Mouse (Mus musculus) CH12.LX (cell line): ENCODE data around the gene Muc13. TPM values are rescaled to one million over a fixed set of nuclear protein-coding genes. Genes with fewer than 3 reads are reported as not detected.

ENCODE experiments used
- DNase-seq: peaks from one replicate; pipeline ENCODE4 v3.0.0-alpha.2; 2013; ENCODE audit errors: extremely low read depth
- H3K27ac ChIP-seq: 2 replicates; pipeline ENCODE4 v1.5.1; 2012; ENCODE audit warnings: low read depth, mild to moderate bottlenecking, control low read depth, moderate library complexity; ENCODE audit not compliant: insufficient read depth
- H3K27me3 ChIP-seq: replicated peaks from 2 replicates; pipeline ENCODE3; 2012; ENCODE audit warnings: inconsistent platforms
- H3K36me3 ChIP-seq, 2 experiments: replicated peaks in 1 of 2; 2 replicates each; pipeline versions ENCODE3 to v1.6.1; 2012; ENCODE audit warnings: inconsistent platforms in 1 of 2, low read length in 1 of 2, mild to moderate bottlenecking in 1 of 2, mixed read lengths in 1 of 2, moderate library complexity in 1 of 2; ENCODE audit not compliant: control insufficient read depth in 1 of 2, insufficient read depth in 1 of 2
- H3K4me1 ChIP-seq, 2 experiments: 2 replicates each; pipeline ENCODE4 v1.6.1; 2012; ENCODE audit warnings: inconsistent platforms in 1 of 2, moderate library complexity in 1 of 2; ENCODE audit not compliant: insufficient read depth in 2 of 2, control insufficient read depth in 1 of 2
- H3K4me2 ChIP-seq: 2 replicates; pipeline ENCODE4 v1.6.1; 2012; ENCODE audit warnings: low read depth, mild to moderate bottlenecking, control low read depth; ENCODE audit not compliant: poor library complexity, insufficient read depth, severe bottlenecking
- H3K4me3 ChIP-seq, 3 experiments: fragments of 150-350 bp in 1 of 3; sonication (generic) in 1 of 3; replicated peaks in 1 of 3; 2 replicates each; pipeline versions ENCODE3 to v1.5.1; 2011 to 2012; ENCODE audit warnings: low read depth in 2 of 3, low read length in 2 of 3, mild to moderate bottlenecking in 2 of 3, moderate library complexity in 2 of 3, control low read depth in 1 of 3, improper control_type of control experiment in 1 of 3, inconsistent platforms in 1 of 3, mixed read lengths in 1 of 3; ENCODE audit not compliant: poor library complexity in 1 of 3
- H3K79me2 ChIP-seq: replicated peaks from 2 replicates; pipeline ENCODE4 v1.6.1; 2012; ENCODE audit warnings: mild to moderate bottlenecking, moderate library complexity; ENCODE audit not compliant: control insufficient read depth, poor library complexity, insufficient read depth, severe bottlenecking; ENCODE audit errors: extremely low read depth
- H3K9ac ChIP-seq: 2 replicates; pipeline ENCODE4 v1.6.1; 2012; ENCODE audit warnings: low read depth, mild to moderate bottlenecking, control low read depth, moderate library complexity; ENCODE audit not compliant: insufficient read depth
- H3K9me3 ChIP-seq: replicated peaks from 2 replicates; pipeline ENCODE3; 2012; ENCODE audit warnings: low read length, inconsistent platforms, mixed read lengths
- EP300 ChIP-seq: IDR thresholded peaks from 2 replicates; pipeline ENCODE4 v1.6.1; 2011; ENCODE audit warnings: low read length, improper control_type of control experiment
- GABPA ChIP-seq: IDR thresholded peaks from 2 replicates; pipeline ENCODE4 v1.6.1; 2012; ENCODE audit warnings: low read depth, low read length, improper control_type of control experiment, inconsistent platforms; ENCODE audit not compliant: insufficient replicate concordance
- JUN ChIP-seq: IDR thresholded peaks from 2 replicates; pipeline ENCODE4 v1.6.1; 2011; ENCODE audit warnings: low read depth, mild to moderate bottlenecking, low read length, improper control_type of control experiment, moderate library complexity; ENCODE audit not compliant: insufficient read depth
- MAX ChIP-seq: IDR thresholded peaks from 2 replicates; pipeline ENCODE4 v1.6.1; 2011; ENCODE audit warnings: low read length, improper control_type of control experiment
- MEF2A ChIP-seq: IDR thresholded peaks from 2 replicates; pipeline ENCODE4 v1.6.1; 2014; ENCODE audit warnings: low read depth, mild to moderate bottlenecking, inconsistent platforms, low read length, improper control_type of control experiment, borderline replicate concordance
- NRF1 ChIP-seq: IDR thresholded peaks from 2 replicates; pipeline ENCODE4 v1.6.1; 2014; ENCODE audit warnings: low read depth, mild to moderate bottlenecking, inconsistent platforms, low read length, improper control_type of control experiment, moderate library complexity
- RCOR1 ChIP-seq: conservative IDR thresholded peaks from 2 replicates; pipeline ENCODE4 v1.6.1; 2012; ENCODE audit warnings: low read depth, mild to moderate bottlenecking, inconsistent platforms, low read length, improper control_type of control experiment
- SIN3A ChIP-seq: IDR thresholded peaks from 2 replicates; pipeline ENCODE4 v1.6.1; 2012; ENCODE audit warnings: low read length, improper control_type of control experiment, inconsistent platforms
- TCF12 ChIP-seq: IDR thresholded peaks from 2 replicates; pipeline ENCODE4 v1.6.1; 2014; ENCODE audit warnings: low read depth, mild to moderate bottlenecking, inconsistent platforms, low read length, improper control_type of control experiment
- UBTF ChIP-seq: IDR thresholded peaks from 2 replicates; pipeline ENCODE4 v1.6.1; 2012; ENCODE audit warnings: low read depth, mild to moderate bottlenecking, inconsistent platforms, low read length, improper control_type of control experiment, moderate library complexity
- USF1 ChIP-seq: IDR thresholded peaks from 2 replicates; pipeline ENCODE4 v1.6.1; 2014; ENCODE audit warnings: low read depth, mild to moderate bottlenecking, inconsistent platforms, low read length, improper control_type of control experiment
- USF2 ChIP-seq: conservative IDR thresholded peaks from 2 replicates; pipeline ENCODE4 v1.6.1; 2011; ENCODE audit warnings: low read depth, low read length, improper control_type of control experiment
- ZC3H11A ChIP-seq: IDR thresholded peaks from 2 replicates; pipeline ENCODE4 v1.6.1; 2012; ENCODE audit warnings: low read depth, mild to moderate bottlenecking, inconsistent platforms, low read length, improper control_type of control experiment
- ZMIZ1 ChIP-seq: IDR thresholded peaks from 2 replicates; pipeline ENCODE4 v1.6.1; 2012; ENCODE audit warnings: low read depth, mild to moderate bottlenecking, inconsistent platforms, low read length, improper control_type of control experiment
- ZNF384 ChIP-seq: IDR thresholded peaks from 2 replicates; pipeline ENCODE4 v1.6.1; 2012; ENCODE audit warnings: low read depth, low read length, improper control_type of control experiment, inconsistent platforms
- dilution Hi-C: fragments of 300-500 bp; cut with MboI; formaldehyde crosslinking; loops from 2 replicates; pipeline ENCODE4 v1.14.3; 2020; ENCODE audit warnings: low sequenced_read_pairs; ENCODE audit not compliant: extremely low pct_unique_long_range_greater_than_20kb, extremely low pct_ligation_motif_present
- in situ Hi-C: fragments of 300-500 bp; cut with MboI; formaldehyde crosslinking; loops from 3 replicates; pipeline ENCODE4 v1.14.3; 2019; ENCODE audit warnings: low sequenced_read_pairs, low pct_ligation_motif_present, low pct_unique_long_range_greater_than_20kb, mixed read lengths
- polyA plus RNA-seq: library from polyadenylated mRNA; unstranded; fragments of >175 nt; gene quantifications from 2 replicates; pipeline ENCODE4 v1.2.1, GENCODE M21; 2012; ENCODE audit warnings: low read depth; ENCODE audit not compliant: insufficient read length
- total RNA-seq, 2 experiments: library from RNA; depleted of rRNA; stranded (reverse); fragments of 300-350 nt in 1 of 2; fragments of >200 nt in 1 of 2; gene quantifications; 2 replicates each; pipeline ENCODE4 v1.2.3; 2012 to 2014

Gene Muc13
- total and polyA plus RNA-seq, 3 experiments: not detected

- Histone ChIP-seq H3K4me3 (no peak overlapping the region), H3K27ac (no peak overlapping the region), H3K4me1 (0 out of 4 replicates have a peak, but pooled peaks cover 0 to 2% of the 10 kb centered on the region in 2 experiments), H3K9me3 (peaks cover 1% of the 10 kb centered on the region), H3K27me3 (peaks cover 5% of the 10 kb centered on the region), H3K36me3 (no peaks in the 10 kb centered on the region), H3K79me2 (no peaks in the 10 kb centered on the region), H3K4me2 (no peak overlapping the region), H3K9ac (no peak overlapping the region)
- in situ Hi-C loops: no loop called here
- dilution Hi-C loops: no loop called here
- DNase-seq: no peak
- TF ChIP-seq MEF2A (no peak), USF1 (no peak), RCOR1 (no peak), NRF1 (no peak), UBTF (no peak)
- TF ChIP-seq, all 38 proteins: peak for 0
Measured at GRCm38 (mm10) chr16:33795106-33795505, 1.3 kb downstream of the Muc13 start.

GRCm38 (mm10) chr16:33795887-33796286, 2.0 kb downstream of the Muc13 start:
- in situ Hi-C loops (no loop called here), dilution Hi-C loops (no loop called here)
- Histone ChIP-seq H3K9ac (no peak overlapping the region), H3K4me3 (no peak overlapping the region), H3K36me3 (no peaks in the 10 kb centered on the region), H3K27ac (no peak overlapping the region), H3K4me1 (0 out of 4 replicates have a peak, but pooled peaks cover 0 to 2% of the 10 kb centered on the region in 2 experiments), H3K4me2 (no peak overlapping the region), H3K9me3 (no peaks in the 10 kb centered on the region), H3K79me2 (no peaks in the 10 kb centered on the region), H3K27me3 (peaks cover 5% of the 10 kb centered on the region)
- DNase-seq: no peak
- TF ChIP-seq GABPA (no peak), ZNF384 (no peak), JUN (no peak), SIN3A (no peak), EP300 (no peak), TCF12 (no peak), ZMIZ1 (no peak), MEF2A (no peak)

GRCm38 (mm10) chr16:33796756-33797155, 2.9 kb downstream of the Muc13 start:
- DNase-seq: no peak
- Histone ChIP-seq H3K36me3 (no peaks in the 10 kb centered on the region), H3K4me3 (no peak overlapping the region), H3K4me2 (no peak overlapping the region), H3K27ac (no peak overlapping the region), H3K4me1 (0 out of 4 replicates have a peak, but pooled peaks cover 0 to 2% of the 10 kb centered on the region in 2 experiments), H3K9me3 (no peaks in the 10 kb centered on the region), H3K9ac (no peak overlapping the region), H3K27me3 (peaks cover 5% of the 10 kb centered on the region), H3K79me2 (no peaks in the 10 kb centered on the region)
- in situ Hi-C loops: no loop called here
- dilution Hi-C loops: no loop called here
- peak; percentile 29; the same call in 1 of the 2 replicates for TF ChIP-seq USF2
- peak; percentile 48 for TF ChIP-seq USF1
- no peak for TF ChIP-seq SIN3A
- no peak for TF ChIP-seq ZMIZ1
- TF ChIP-seq ZC3H11A: no peak
- peak; percentile 15; the same call in 1 of the 2 replicates for TF ChIP-seq MAX
